Mouse (Mus musculus): ENCODE results near the gene Dio1.

Gene Dio1

GRCm38 (mm10) chr4:107306966-107307365 lies at the start of gene Dio1:
Gene Dio1 (minus strand): TSS chr4:107307169.
- no peak for DNase-seq

- no peak for DNase-seq
These were observed 47.6 kb upstream of the Dio1 start for GRCm38 (mm10) chr4:107354543-107354942.

GRCm38 (mm10) chr4:107354126-107354525 lies 47.2 kb upstream of the Dio1 start:
- DNase-seq: no peak

- DNase-seq: no peak
These were observed 46.6 kb upstream of the Dio1 start for GRCm38 (mm10) chr4:107353612-107354011.

- no peak for DNase-seq
These were observed 44.4 kb upstream of the Dio1 start for GRCm38 (mm10) chr4:107351368-107351767.

- DNase-seq: peak; percentile 47 to 48
These were observed 42.5 kb upstream of the Dio1 start for GRCm38 (mm10) chr4:107349311-107350008.

GRCm38 (mm10) chr4:107348529-107349310 lies 41.8 kb upstream of the Dio1 start:
- no peak for DNase-seq

GRCm38 (mm10) chr4:107347221-107347620 lies 40.3 kb upstream of the Dio1 start:
- no peak for DNase-seq

GRCm38 (mm10) chr4:107344612-107345011 lies 37.6 kb upstream of the Dio1 start:
- DNase-seq: no peak

- DNase-seq: no peak
These were observed 34.4 kb upstream of the Dio1 start for GRCm38 (mm10) chr4:107341354-107341753.

- no peak for DNase-seq
These were observed 30.5 kb upstream of the Dio1 start for GRCm38 (mm10) chr4:107337455-107337854.

- DNase-seq: no peak
These were observed 29.4 kb upstream of the Dio1 start for GRCm38 (mm10) chr4:107336356-107336755.

GRCm38 (mm10) chr4:107333514-107333913 lies 26.5 kb upstream of the Dio1 start:
- DNase-seq: peak; percentile 36 to 46

- no peak for DNase-seq
These were observed 21.6 kb upstream of the Dio1 start for GRCm38 (mm10) chr4:107328530-107328929.

- no peak for DNase-seq
These were observed 16.1 kb upstream of the Dio1 start for GRCm38 (mm10) chr4:107323113-107323512.

- DNase-seq: peak; percentile 32 to 47
These were observed 14.1 kb upstream of the Dio1 start for GRCm38 (mm10) chr4:107321041-107321440.

GRCm38 (mm10) chr4:107318646-107319045 lies 11.7 kb upstream of the Dio1 start:
- no peak for DNase-seq

- no peak for DNase-seq
These were observed 7.5 kb upstream of the Dio1 start for GRCm38 (mm10) chr4:107314479-107314805.

- peak; percentile 87 to 88 for DNase-seq
These were observed 6.9 kb upstream of the Dio1 start, which contains the start of gene Yipf1 for GRCm38 (mm10) chr4:107313690-107314478. Gene Yipf1 (plus strand): TSS chr4:107314363.

GRCm38 (mm10) chr4:107303531-107303930 lies 3.4 kb downstream of the Dio1 start:
- no peak for DNase-seq

GRCm38 (mm10) chr4:107302832-107303231 lies 4.1 kb downstream of the Dio1 start:
- no peak for DNase-seq

GRCm38 (mm10) chr4:107302221-107302620 lies 4.7 kb downstream of the Dio1 start:
- no peak for DNase-seq

- no peak for DNase-seq
These were observed 5.9 kb downstream of the Dio1 start for GRCm38 (mm10) chr4:107300902-107301555.
